Mouse (Mus musculus): ENCODE data around the gene Pcolce. TPM values are rescaled to one million over a fixed set of nuclear protein-coding genes. Genes with fewer than 3 reads are reported as not detected.

Pcolce gene
- total and polyA plus RNA-seq, 2 experiments = 4.4 to 11.9 TPM

GRCm38 (mm10) chr5:137652474-137652873, 38.9 kb upstream of the Pcolce start:
- Histone ChIP-seq H3K36me3 (ENCODE audit: control insufficient read depth, insufficient read depth, low read length) (peaks cover 23% of the 10 kb centered on the region), H3K79me2 (ENCODE audit: control insufficient read depth, insufficient read depth, low read length) (no peaks in the 10 kb centered on the region), H3K4me1 (ENCODE audit: control insufficient read depth, insufficient read depth, low read length) (peaks cover 7% of the 10 kb centered on the region; the same call in 1 of the 2 replicates), H3K4me3 (ENCODE audit: insufficient read depth, low read depth, low read length) (no peak overlapping the region), H3K27me3 (ENCODE audit: control insufficient read depth, insufficient read depth, low read length) (no peaks in the 10 kb centered on the region), H3K27ac (replicated peaks; ENCODE audit: insufficient read depth, low read depth, low read length) (no peak overlapping the region), H3K9ac (ENCODE audit: low read depth, low read length) (no peak overlapping the region)
- 35% methylated on average over 3 of the region's 3 CpGs for WGBS
- peak; percentile 56 for DNase-seq (ENCODE audit: extremely low read depth, low read depth, low spot score)
- TF ChIP-seq POLR2A (IDR thresholded peaks at IDR 0.05; ENCODE audit: extremely low read depth, insufficient read depth, low read length) (no peak), CTCF (IDR thresholded peaks at IDR 0.05; ENCODE audit: low read depth, low read length) (peak; percentile 74)

GRCm38 (mm10) chr5:137649669-137650571, 36.3 kb upstream of the Pcolce start:
- DNase-seq (ENCODE audit: extremely low read depth, low read depth, low spot score) = peak; percentile 83
- WGBS = 59% methylated on average over 18 of the region's 18 CpGs
- Histone ChIP-seq H3K79me2 (ENCODE audit: control insufficient read depth, insufficient read depth, low read length) (no peaks in the 10 kb centered on the region), H3K9ac (ENCODE audit: low read depth, low read length) (no peak overlapping the region), H3K27ac (replicated peaks; ENCODE audit: insufficient read depth, low read depth, low read length) (no peak overlapping the region), H3K36me3 (ENCODE audit: control insufficient read depth, insufficient read depth, low read length) (peaks cover 16% of the 10 kb centered on the region; the same call in 1 of the 2 replicates), H3K27me3 (ENCODE audit: control insufficient read depth, insufficient read depth, low read length) (no peaks in the 10 kb centered on the region), H3K4me1 (ENCODE audit: control insufficient read depth, insufficient read depth, low read length) (peaks cover 7% of the 10 kb centered on the region; the same call in 1 of the 2 replicates), H3K4me3 (ENCODE audit: insufficient read depth, low read depth, low read length) (no peak overlapping the region)
- no peak for TF ChIP-seq CTCF (IDR thresholded peaks at IDR 0.05; ENCODE audit: low read depth, low read length)
- no peak for TF ChIP-seq POLR2A (IDR thresholded peaks at IDR 0.05; ENCODE audit: extremely low read depth, insufficient read depth, low read length)

- DNase-seq (ENCODE audit: extremely low read depth, low read depth, low spot score) = no peak
- WGBS = 65% methylated on average over 4 of the region's 4 CpGs
Measured at GRCm38 (mm10) chr5:137649251-137649650, 35.7 kb upstream of the Pcolce start.

GRCm38 (mm10) chr5:137647827-137648601, 34.4 kb upstream of the Pcolce start:
- Histone ChIP-seq H3K9ac (ENCODE audit: low read depth, low read length) (no peak overlapping the region), H3K4me1 (ENCODE audit: control insufficient read depth, insufficient read depth, low read length) (peaks cover under 1% of the 10 kb centered on the region; the same call in 1 of the 2 replicates), H3K27ac (replicated peaks; ENCODE audit: insufficient read depth, low read depth, low read length) (no peak overlapping the region), H3K27me3 (ENCODE audit: control insufficient read depth, insufficient read depth, low read length) (no peaks in the 10 kb centered on the region), H3K4me3 (ENCODE audit: insufficient read depth, low read depth, low read length) (no peak overlapping the region), H3K36me3 (ENCODE audit: control insufficient read depth, insufficient read depth, low read length) (peaks cover 14% of the 10 kb centered on the region; the same call in 1 of the 2 replicates), H3K79me2 (ENCODE audit: control insufficient read depth, insufficient read depth, low read length) (no peaks in the 10 kb centered on the region)
- no peak for TF ChIP-seq POLR2A (IDR thresholded peaks at IDR 0.05; ENCODE audit: extremely low read depth, insufficient read depth, low read length)
- TF ChIP-seq CTCF (IDR thresholded peaks at IDR 0.05; ENCODE audit: low read depth, low read length) = no peak
- no peak for DNase-seq (ENCODE audit: extremely low read depth, low read depth, low spot score)
- 59% methylated on average over 9 of the region's 9 CpGs for WGBS

More at GRCm38 (mm10) chr5:137649251-137649650, 35.7 kb upstream of the Pcolce start:
- no peaks in the 10 kb centered on the region for H3K79me2 ChIP-seq (ENCODE audit: control insufficient read depth, insufficient read depth, low read length)
- H3K9ac ChIP-seq (ENCODE audit: low read depth, low read length) = no peak overlapping the region
- H3K4me1 ChIP-seq (ENCODE audit: control insufficient read depth, insufficient read depth, low read length) = peaks cover 7% of the 10 kb centered on the region; the same call in 1 of the 2 replicates
- H3K27me3 ChIP-seq (ENCODE audit: control insufficient read depth, insufficient read depth, low read length) = no peaks in the 10 kb centered on the region
- no peak overlapping the region for H3K27ac ChIP-seq (replicated peaks; ENCODE audit: insufficient read depth, low read depth, low read length)
- peaks cover 14% of the 10 kb centered on the region; the same call in 1 of the 2 replicates for H3K36me3 ChIP-seq (ENCODE audit: control insufficient read depth, insufficient read depth, low read length)
- no peak overlapping the region for H3K4me3 ChIP-seq (ENCODE audit: insufficient read depth, low read depth, low read length)
- TF ChIP-seq CTCF (IDR thresholded peaks at IDR 0.05; ENCODE audit: low read depth, low read length) (no peak), POLR2A (IDR thresholded peaks at IDR 0.05; ENCODE audit: extremely low read depth, insufficient read depth, low read length) (no peak)

- H3K27ac ChIP-seq (replicated peaks; ENCODE audit: insufficient read depth, low read depth, low read length) = no peak within 1 kb of the TSS
- 27% methylated on average over 11 of the region's 11 CpGs for WGBS
- TF ChIP-seq POLR2A (IDR thresholded peaks at IDR 0.05; ENCODE audit: extremely low read depth, insufficient read depth, low read length) (no peak), CTCF (IDR thresholded peaks at IDR 0.05; ENCODE audit: low read depth, low read length) (no peak)
- H3K4me1 ChIP-seq (ENCODE audit: control insufficient read depth, insufficient read depth, low read length) = no peaks in the 10 kb centered on the region
- peak within 1 kb of the TSS; percentile 41 for H3K4me3 ChIP-seq (ENCODE audit: insufficient read depth, low read depth, low read length)
- H3K9ac ChIP-seq (ENCODE audit: low read depth, low read length) = peak within 1 kb of the TSS; percentile 36; the same call in 1 of the 2 replicates
- DNase-seq (ENCODE audit: extremely low read depth, low read depth, low spot score) = peak; percentile 71
- no peaks in the 10 kb centered on the region for H3K36me3 ChIP-seq (ENCODE audit: control insufficient read depth, insufficient read depth, low read length)
- H3K79me2 ChIP-seq (ENCODE audit: control insufficient read depth, insufficient read depth, low read length) = no peaks in the 10 kb centered on the region
- no peaks in the 10 kb centered on the region for H3K27me3 ChIP-seq (ENCODE audit: control insufficient read depth, insufficient read depth, low read length)
Measured at GRCm38 (mm10) chr5:137645652-137646091, 32.1 kb upstream of the Pcolce start, which contains the start of gene Irs3. Irs3 (minus strand) TSS chr5:137645714.
